Mouse (Mus musculus) A20 (cell line): ENCODE measurements around the gene Cntnap5a.
"Not testable (repeated sequence)": the region's sequence is repeated elsewhere in the genome, so short reads cannot be mapped to it uniquely, and the experiment has no call there.

Experiments
- DNase-seq: peaks from one replicate; pipeline ENCODE4 v3.0.0-alpha.2; 2011; ENCODE audit warnings: low read depth, low spot score

Gene Cntnap5a

GRCm38 (mm10) chr1:116044083-116044482 is 359.5 kb downstream of the Cntnap5a start:
- DNase-seq, result no peak

- no peak for DNase-seq
Observed at GRCm38 (mm10) chr1:116107010-116107723, 422.6 kb downstream of the Cntnap5a start.

GRCm38 (mm10) chr1:116107724-116108058 is 423.1 kb downstream of the Cntnap5a start:
- DNase-seq, result no peak

GRCm38 (mm10) chr1:116108381-116108780 is 423.8 kb downstream of the Cntnap5a start:
- no peak for DNase-seq

- DNase-seq, result no peak
Observed at GRCm38 (mm10) chr1:116125767-116126166, 441.2 kb downstream of the Cntnap5a start.

GRCm38 (mm10) chr1:116127085-116127484 is 442.5 kb downstream of the Cntnap5a start:
- no peak for DNase-seq

GRCm38 (mm10) chr1:116128450-116129246 is 444.1 kb downstream of the Cntnap5a start:
- DNase-seq, result no peak

DNA sequence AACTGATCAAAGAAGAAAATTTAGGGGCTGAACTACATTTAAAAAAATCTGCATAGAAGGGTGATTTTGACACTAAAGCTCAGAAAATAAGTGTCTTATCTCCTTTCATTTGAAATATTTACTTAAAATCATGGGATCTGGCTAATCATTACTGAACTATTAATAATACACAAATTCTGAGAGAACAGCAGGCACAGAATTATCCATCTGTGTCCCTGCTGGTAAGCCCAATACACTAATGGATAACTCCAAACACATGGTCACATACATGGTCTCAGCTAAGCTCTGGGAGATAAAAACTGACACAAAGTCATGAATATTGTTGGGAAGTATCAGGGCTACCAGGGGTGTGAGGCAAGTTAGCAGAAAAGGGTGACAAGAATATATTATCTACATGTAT is 447.9 kb downstream of the Cntnap5a start:
- no peak for DNase-seq

- DNase-seq, result no peak
Observed at GRCm38 (mm10) chr1:116149764-116150369, 465.3 kb downstream of the Cntnap5a start.

DNA sequence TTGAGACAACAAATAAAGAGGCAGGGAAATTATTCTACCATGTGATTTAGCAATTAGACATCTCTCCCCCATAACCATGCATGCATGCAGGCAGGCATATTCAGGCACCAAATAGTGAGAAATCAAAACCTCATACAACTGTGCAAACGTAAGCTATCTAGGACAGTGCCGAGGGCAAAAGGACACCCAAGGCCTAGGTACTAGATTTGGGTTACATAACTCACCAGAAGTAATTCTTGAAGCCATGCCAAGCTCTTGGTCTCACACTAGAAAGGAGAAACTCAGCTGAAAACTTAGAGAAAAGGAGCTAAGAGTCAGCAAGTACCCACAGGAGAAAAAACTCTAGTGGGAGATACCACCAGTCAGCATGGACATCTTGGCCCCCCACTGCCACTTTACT is 499.9 kb downstream of the Cntnap5a start:
- no peak for DNase-seq

- DNase-seq, result not testable (repeated sequence)
Observed at GRCm38 (mm10) chr1:116188142-116188541, 503.6 kb downstream of the Cntnap5a start.

- DNase-seq, result no peak
Observed at GRCm38 (mm10) chr1:116192299-116192698, 507.7 kb downstream of the Cntnap5a start.

- DNase-seq, result no peak
Observed at GRCm38 (mm10) chr1:116216883-116217282, 532.3 kb downstream of the Cntnap5a start.

GRCm38 (mm10) chr1:116240538-116240937 is 556.0 kb downstream of the Cntnap5a start:
- no peak for DNase-seq

DNA sequence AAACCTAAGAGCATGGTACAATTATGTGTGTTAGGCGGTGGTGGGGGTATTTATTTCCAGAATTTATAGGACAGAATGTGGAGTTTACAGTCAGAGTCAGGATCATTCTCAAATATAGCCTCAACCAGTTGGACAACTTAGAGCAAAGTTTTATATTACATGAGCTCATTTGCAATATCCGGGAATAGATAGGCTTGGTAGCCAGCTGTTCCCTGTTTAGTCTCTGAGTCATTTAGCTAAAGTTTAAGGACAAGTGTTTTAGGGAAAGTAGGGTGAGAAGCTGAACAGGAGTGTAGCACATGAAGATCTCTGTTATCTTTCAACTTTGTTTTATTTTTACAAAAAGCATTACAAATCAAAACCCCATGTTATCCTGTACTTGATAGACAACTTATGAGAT is 559.3 kb downstream of the Cntnap5a start:
- no peak for DNase-seq

DNA sequence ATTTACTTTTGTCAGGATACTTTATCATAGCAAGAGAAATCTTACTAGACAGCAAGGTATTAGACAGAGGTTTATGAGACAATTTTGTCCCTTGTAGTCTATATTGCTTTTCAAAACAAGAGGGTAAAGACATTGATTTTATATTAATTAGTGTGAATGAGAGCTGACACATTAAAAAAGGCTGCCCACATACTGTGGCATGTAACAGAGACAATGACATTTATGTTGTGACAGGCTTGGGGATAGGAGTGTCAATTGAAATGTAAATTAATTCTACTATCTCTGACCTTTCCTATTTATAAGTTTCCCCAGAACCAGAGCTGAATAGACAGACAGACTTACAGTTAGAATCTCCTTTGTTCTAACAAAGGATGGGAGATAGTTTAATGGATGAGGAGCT is 596.6 kb downstream of the Cntnap5a start:
- no peak for DNase-seq

- no peak for DNase-seq
Observed at GRCm38 (mm10) chr1:116283968-116284367, 599.4 kb downstream of the Cntnap5a start.

- no peak for DNase-seq
Observed at GRCm38 (mm10) chr1:116306555-116306954, 622.0 kb downstream of the Cntnap5a start.

GRCm38 (mm10) chr1:116311512-116311911 is 627.0 kb downstream of the Cntnap5a start:
- DNase-seq, result no peak

GRCm38 (mm10) chr1:116313269-116313668 is 628.7 kb downstream of the Cntnap5a start:
- no peak for DNase-seq

- no peak for DNase-seq
Observed at GRCm38 (mm10) chr1:116324505-116324904, 639.9 kb downstream of the Cntnap5a start.

DNA sequence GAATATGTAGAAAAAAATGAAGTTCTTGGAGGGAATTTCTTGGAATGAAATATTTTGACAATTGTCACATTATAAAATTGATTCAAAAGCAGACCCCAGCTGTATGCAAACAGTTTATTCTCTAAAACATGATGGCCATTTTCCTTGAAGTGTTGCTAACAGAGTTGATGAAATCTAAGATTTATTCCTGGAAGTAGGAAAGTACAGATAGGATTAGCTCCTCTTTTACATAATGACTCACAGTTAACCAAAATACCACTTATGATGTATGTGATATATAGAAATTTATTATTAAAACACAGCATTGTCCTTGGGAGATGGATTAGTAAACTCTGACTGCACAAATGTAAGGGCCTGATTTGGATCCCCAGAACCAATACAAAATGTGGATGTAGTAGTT is 669.1 kb downstream of the Cntnap5a start:
- no peak for DNase-seq

GRCm38 (mm10) chr1:116365606-116366005 is 681.0 kb downstream of the Cntnap5a start:
- DNase-seq, result no peak
